Mouse (Mus musculus): ENCODE measurements around the gene Caskin1.

- peak; percentile 83 for TF ChIP-seq CTCF (IDR thresholded peaks at IDR 0.05)
- TF ChIP-seq EP300 (IDR thresholded peaks at IDR 0.05), result no peak
These were observed 25.2 kb downstream of the Caskin1 start for GRCm38 (mm10) chr17:24513609-24514008.

All from lung, postnatal 0 days (tissue).